Mouse (Mus musculus): ENCODE measurements around the gene Ubac2. TPM values are rescaled to one million over a fixed set of nuclear protein-coding genes. Genes with fewer than 3 reads are reported as not detected.
"Not testable (repeated sequence)": the region's sequence is repeated elsewhere in the genome, so short reads cannot be mapped to it uniquely, and the experiment has no call there.

The Ubac2 gene
- total and polyA plus RNA-seq, 2 experiments from 2014 or later = 39.4 to 66.8 TPM

DNA sequence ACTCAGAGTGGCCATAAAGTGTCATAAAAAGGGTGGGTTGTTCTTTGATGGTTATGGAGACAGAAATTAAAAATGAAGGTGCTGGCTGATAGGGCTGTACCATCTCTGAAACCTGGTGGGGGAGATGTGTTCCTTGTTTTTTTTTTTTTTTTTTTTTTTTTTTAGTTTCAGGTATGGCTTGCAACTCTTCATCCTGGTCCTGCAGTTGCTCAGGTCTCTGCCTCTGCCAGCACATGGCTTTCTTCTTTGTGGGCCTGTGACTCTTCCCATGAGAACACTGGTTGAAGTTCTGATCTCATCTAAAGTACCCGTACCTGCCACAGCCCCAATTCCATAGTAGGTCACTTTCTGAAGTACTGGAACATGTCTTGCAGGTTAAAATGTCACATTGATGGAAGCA, 5.7 kb upstream of the Ubac2 start:
- Histone ChIP-seq H3K4me3 (ENCODE audit: low read depth, low read length) (no peak overlapping the region), H3K4me2 (ENCODE audit: low read depth, low read length) (no peak overlapping the region), H3K36me3 (replicated peaks; ENCODE audit: control insufficient read depth, insufficient read depth, low read length) (no peaks in the 10 kb centered on the region), H3K9me3 (replicated peaks; ENCODE audit: control insufficient read depth, low read length) (no peaks in the 10 kb centered on the region), H3K27ac (ENCODE audit: low read depth) (no peak overlapping the region), H3K4me1 (ENCODE audit: control insufficient read depth, insufficient read depth) (no peaks in the 10 kb centered on the region), H3K27me3 (ENCODE audit: control insufficient read depth, insufficient read depth, low read length) (no peaks in the 10 kb centered on the region), H3K9ac (replicated peaks; ENCODE audit: low read depth, low read length) (no peak overlapping the region)
- WGBS = 70% methylated on average over 1 of the region's 1 CpGs
- no peak for ATAC-seq (ENCODE audit: insufficient read depth, low read depth)
- no peak for DNase-seq (ENCODE audit: low spot score)
- TF ChIP-seq CTCF (IDR thresholded peaks at IDR 0.05; ENCODE audit: low read depth) = no peak
- TF ChIP-seq EP300 (IDR thresholded peaks at IDR 0.05; ENCODE audit: low read depth) = no peak

DNA sequence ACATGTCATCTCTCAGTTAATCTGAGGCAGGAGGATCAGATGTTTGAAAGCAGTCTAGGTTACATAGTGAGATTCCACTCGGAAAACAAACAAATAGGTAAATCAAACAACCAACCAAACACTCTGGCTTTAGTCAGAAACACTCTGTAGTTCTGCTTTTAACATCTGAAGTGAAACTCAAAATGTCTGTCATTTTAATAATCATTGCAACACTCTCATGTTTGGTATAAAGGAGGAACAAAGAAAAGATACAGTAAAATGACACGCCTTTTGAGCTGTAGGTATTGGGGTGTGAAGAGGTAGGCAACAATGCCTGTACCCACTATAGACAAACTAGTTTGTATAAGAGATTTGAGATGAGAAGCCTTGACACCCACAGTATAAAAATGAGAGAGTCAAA, 5.2 kb upstream of the Ubac2 start:
- Histone ChIP-seq H3K27ac (ENCODE audit: low read depth) (no peak overlapping the region), H3K4me2 (ENCODE audit: low read depth, low read length) (no peak overlapping the region), H3K9ac (replicated peaks; ENCODE audit: low read depth, low read length) (no peak overlapping the region), H3K4me1 (ENCODE audit: control insufficient read depth, insufficient read depth) (no peaks in the 10 kb centered on the region), H3K4me3 (ENCODE audit: low read depth, low read length) (no peak overlapping the region), H3K36me3 (replicated peaks; ENCODE audit: control insufficient read depth, insufficient read depth, low read length) (no peaks in the 10 kb centered on the region), H3K9me3 (replicated peaks; ENCODE audit: control insufficient read depth, low read length) (no peaks in the 10 kb centered on the region), H3K27me3 (ENCODE audit: control insufficient read depth, insufficient read depth, low read length) (no peaks in the 10 kb centered on the region)
- WGBS = 55% methylated on average over 2 of the region's 2 CpGs
- no peak for TF ChIP-seq EP300 (IDR thresholded peaks at IDR 0.05; ENCODE audit: low read depth)
- no peak for TF ChIP-seq CTCF (IDR thresholded peaks at IDR 0.05; ENCODE audit: low read depth)
- no peak for DNase-seq (ENCODE audit: low spot score)
- no peak for ATAC-seq (ENCODE audit: insufficient read depth, low read depth)

DNA sequence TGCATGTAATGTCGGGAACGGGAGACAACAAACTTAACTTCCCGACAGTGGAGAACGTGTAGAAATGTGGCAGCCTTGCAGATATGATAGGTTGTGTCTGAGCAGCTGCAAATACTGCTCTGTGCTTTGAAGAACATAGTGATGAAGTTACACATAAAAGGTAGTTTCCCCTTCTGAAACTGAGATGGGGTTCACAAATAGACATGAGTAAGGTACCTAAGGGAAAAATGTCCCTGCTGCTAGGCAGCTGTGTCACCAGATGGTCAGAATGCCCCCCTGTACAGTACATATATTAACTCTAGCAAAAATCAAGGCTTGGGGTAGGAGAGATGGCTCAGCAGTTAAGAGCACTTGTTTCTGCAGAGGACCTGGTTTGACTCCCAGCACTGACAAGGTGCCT, 4.8 kb upstream of the Ubac2 start:
- Histone ChIP-seq H3K9me3 (replicated peaks; ENCODE audit: control insufficient read depth, low read length) (no peaks in the 10 kb centered on the region), H3K9ac (replicated peaks; ENCODE audit: low read depth, low read length) (no peak overlapping the region), H3K4me1 (ENCODE audit: control insufficient read depth, insufficient read depth) (no peaks in the 10 kb centered on the region), H3K4me2 (ENCODE audit: low read depth, low read length) (no peak overlapping the region), H3K4me3 (ENCODE audit: low read depth, low read length) (no peak overlapping the region), H3K36me3 (replicated peaks; ENCODE audit: control insufficient read depth, insufficient read depth, low read length) (no peaks in the 10 kb centered on the region), H3K27me3 (ENCODE audit: control insufficient read depth, insufficient read depth, low read length) (no peaks in the 10 kb centered on the region), H3K27ac (ENCODE audit: low read depth) (no peak overlapping the region)
- DNase-seq (ENCODE audit: low spot score) (no peak), ATAC-seq (ENCODE audit: insufficient read depth, low read depth) (no peak)
- whole genome bisulfite sequencing = 54% methylated on average over 4 of the region's 4 CpGs
- TF ChIP-seq EP300 (IDR thresholded peaks at IDR 0.05; ENCODE audit: low read depth) (no peak), CTCF (IDR thresholded peaks at IDR 0.05; ENCODE audit: low read depth) (no peak)

DNA sequence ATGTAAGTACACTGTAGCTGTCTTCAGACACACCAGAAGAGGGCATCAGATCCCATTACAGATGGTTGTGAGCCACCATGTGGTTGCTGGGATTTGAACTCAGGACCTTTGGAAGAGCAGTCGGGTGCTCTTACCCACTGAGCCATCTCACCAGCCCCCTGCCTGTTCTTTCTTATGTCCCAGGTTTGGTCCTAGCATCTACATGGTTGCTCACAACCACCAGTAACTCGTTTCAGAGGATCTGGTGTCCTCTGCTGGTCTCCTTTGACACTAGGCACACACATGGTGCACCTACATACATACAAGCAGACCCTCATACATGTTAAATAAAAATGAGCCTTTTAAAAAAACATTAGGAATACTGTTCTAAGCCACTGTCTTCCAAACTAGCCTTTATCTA, 2.2 kb upstream of the Ubac2 start:
- not testable (repeated sequence) for DNase-seq (ENCODE audit: low spot score); H3K4me2 ChIP-seq (ENCODE audit: low read depth, low read length); H3K36me3 ChIP-seq (replicated peaks; ENCODE audit: control insufficient read depth, insufficient read depth, low read length); H3K27ac ChIP-seq (ENCODE audit: low read depth); H3K9ac ChIP-seq (replicated peaks; ENCODE audit: low read depth, low read length); H3K9me3 ChIP-seq (replicated peaks; ENCODE audit: control insufficient read depth, low read length); H3K4me3 ChIP-seq (ENCODE audit: low read depth, low read length); ATAC-seq (ENCODE audit: insufficient read depth, low read depth); H3K27me3 ChIP-seq (ENCODE audit: control insufficient read depth, insufficient read depth, low read length); H3K4me1 ChIP-seq (ENCODE audit: control insufficient read depth, insufficient read depth)
- 61% methylated on average over 2 of the region's 2 CpGs for WGBS

DNA sequence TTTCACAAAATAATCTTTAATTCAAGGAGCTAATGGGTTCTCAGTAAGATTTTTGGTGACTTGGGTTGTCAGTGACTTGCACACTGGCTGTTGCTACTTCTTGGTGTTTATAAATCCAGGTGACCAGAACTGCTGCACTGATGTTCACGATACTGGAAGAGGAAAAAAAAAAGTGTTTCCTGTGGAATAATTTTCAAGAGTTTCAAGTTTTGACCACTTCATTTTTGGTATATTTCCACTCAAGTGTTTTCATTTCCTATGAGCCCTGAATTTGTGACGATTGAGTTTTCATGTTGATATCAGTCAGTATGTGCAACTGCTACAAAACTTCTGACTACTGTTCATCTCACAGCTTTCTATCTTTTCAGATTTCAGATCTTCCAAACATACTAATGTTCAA, 1.6 kb upstream of the Ubac2 start:
- Histone ChIP-seq H3K27ac (ENCODE audit: low read depth) (no peak overlapping the region), H3K36me3 (replicated peaks; ENCODE audit: control insufficient read depth, insufficient read depth, low read length) (no peaks in the 10 kb centered on the region), H3K27me3 (ENCODE audit: control insufficient read depth, insufficient read depth, low read length) (no peaks in the 10 kb centered on the region), H3K9me3 (replicated peaks; ENCODE audit: control insufficient read depth, low read length) (no peaks in the 10 kb centered on the region), H3K4me3 (ENCODE audit: low read depth, low read length) (no peak overlapping the region), H3K9ac (replicated peaks; ENCODE audit: low read depth, low read length) (no peak overlapping the region), H3K4me2 (ENCODE audit: low read depth, low read length) (no peak overlapping the region), H3K4me1 (ENCODE audit: control insufficient read depth, insufficient read depth) (no peaks in the 10 kb centered on the region)
- TF ChIP-seq CTCF (IDR thresholded peaks at IDR 0.05; ENCODE audit: low read depth) (no peak), EP300 (IDR thresholded peaks at IDR 0.05; ENCODE audit: low read depth) (no peak)
- DNase-seq (ENCODE audit: low spot score) (no peak), ATAC-seq (ENCODE audit: insufficient read depth, low read depth) (no peak)
- WGBS = 77% methylated on average over 2 of the region's 2 CpGs

DNA sequence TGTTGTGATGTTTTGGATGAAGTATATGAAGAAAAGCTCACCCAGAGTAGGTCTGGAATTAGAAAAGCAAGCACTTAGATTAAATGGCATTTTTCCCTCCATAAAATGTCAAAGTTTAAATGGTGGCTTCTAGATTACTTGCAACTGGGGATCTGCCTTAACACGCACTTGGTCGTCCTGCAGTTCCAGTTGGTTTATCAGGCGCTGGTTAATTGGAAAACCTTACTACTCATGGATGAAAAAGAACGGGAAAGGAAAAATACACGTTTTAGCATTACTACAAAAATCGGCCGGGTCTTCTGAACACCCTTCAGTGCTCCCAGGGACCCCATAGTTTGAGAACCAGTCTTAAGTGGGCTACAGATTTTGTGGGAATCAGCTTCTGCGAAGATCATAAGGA, 780 bp upstream of the Ubac2 start:
- Histone ChIP-seq H3K4me3 (ENCODE audit: low read depth, low read length) (peak overlapping the region; percentile 98), H3K36me3 (replicated peaks; ENCODE audit: control insufficient read depth, insufficient read depth, low read length) (no peaks in the 10 kb centered on the region), H3K4me1 (ENCODE audit: control insufficient read depth, insufficient read depth) (no peaks in the 10 kb centered on the region), H3K4me2 (ENCODE audit: low read depth, low read length) (peak overlapping the region; percentile 100), H3K27me3 (ENCODE audit: control insufficient read depth, insufficient read depth, low read length) (no peaks in the 10 kb centered on the region), H3K9me3 (replicated peaks; ENCODE audit: control insufficient read depth, low read length) (no peaks in the 10 kb centered on the region), H3K9ac (replicated peaks; ENCODE audit: low read depth, low read length) (peak overlapping the region; percentile 97), H3K27ac (ENCODE audit: low read depth) (peak overlapping the region; percentile 89)
- no peak for ATAC-seq (ENCODE audit: insufficient read depth, low read depth)
- 37% methylated on average over 8 of the region's 8 CpGs for WGBS
- TF ChIP-seq EP300 (IDR thresholded peaks at IDR 0.05; ENCODE audit: low read depth) = no peak
- TF ChIP-seq CTCF (IDR thresholded peaks at IDR 0.05; ENCODE audit: low read depth) = no peak
- DNase-seq (ENCODE audit: low spot score) = no peak
